Mouse (Mus musculus): ENCODE measurements around the gene Emsy.

DNA sequence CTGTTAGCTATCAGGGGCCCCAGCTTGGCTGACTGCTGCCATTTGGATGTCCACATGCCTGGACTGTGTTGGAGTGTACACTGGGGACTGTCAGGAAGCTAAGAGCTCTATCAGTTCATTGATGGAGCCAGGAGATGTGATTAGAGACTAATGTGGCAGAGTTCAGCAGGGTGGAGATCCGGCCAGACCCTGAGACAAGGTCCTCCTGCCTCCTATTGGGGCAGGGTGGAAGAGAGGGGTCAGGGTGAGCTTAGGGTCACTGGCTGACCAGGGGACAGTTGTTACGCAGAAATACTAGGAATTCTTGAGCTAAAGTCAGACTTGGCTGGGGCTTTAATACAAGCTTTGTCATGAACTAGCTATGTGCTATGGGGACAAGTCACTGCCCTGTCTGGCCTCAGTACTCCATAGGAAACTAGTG is 81.8 kb downstream of the Emsy start:
- TF ChIP-seq CTCF (IDR thresholded peaks at IDR 0.05; ENCODE audit: low read depth) (no peak), EP300 (IDR thresholded peaks at IDR 0.05; ENCODE audit: low read depth) (no peak)

Measured in heart, postnatal 0 days (tissue).